ENCODE assay signal across 8 mouse cellular contexts in genomic region chr14:24500091-24500844, GRCm38 (mm10). TPM values are rescaled to one million over a fixed set of nuclear protein-coding genes. Genes with fewer than 3 reads are reported as not detected.
DNase-seq lines count a peak whose midpoint lies in the region; ATAC-seq lines count a peak whose summit lies in the region.

No protein-coding gene starts in this region.

- peak; percentile 65 for ATAC-seq in CD4-positive, CD25-positive, alpha-beta regulatory T cell, adult 4 months
- peak; percentile 74 for ATAC-seq in forebrain, embryonic 12.5 days (ENCODE audit: low FRiP score)
- peak; percentile 62 for ATAC-seq in heart, embryonic 16.5 days (replicated peaks; ENCODE audit: extremely low read depth, insufficient read depth, low FRiP score)
- peak; percentile 52 for ATAC-seq in liver, embryonic 11.5 days (replicated peaks; ENCODE audit: low FRiP score)
- peak; percentile 53; the same call in 1 of the 2 replicates for ATAC-seq in stomach, embryonic 15.5 days (ENCODE audit: insufficient read depth, low FRiP score, low read depth)

- H3K27ac ChIP-seq in forebrain, embryonic 12.5 days: peak overlapping the region; percentile 93
- peak overlapping the region; percentile 41; the same call in 1 of the 2 replicates for H3K27ac ChIP-seq in heart, embryonic 16.5 days (ENCODE audit: low read length)
- H3K27ac ChIP-seq in liver, embryonic 11.5 days (ENCODE audit: low read depth, low read length): no peak overlapping the region
- peak overlapping the region; percentile 66 for H3K27ac ChIP-seq in stomach, embryonic 15.5 days

- peaks cover 6% of the 10 kb centered on the region for H3K9me3 ChIP-seq in forebrain, embryonic 12.5 days
- no peaks in the 10 kb centered on the region; the same call in 1 of the 2 replicates for H3K9me3 ChIP-seq in heart, embryonic 16.5 days (replicated peaks; ENCODE audit: control insufficient read depth, low read length)
- no peaks in the 10 kb centered on the region for H3K9me3 ChIP-seq in liver, embryonic 11.5 days (ENCODE audit: control insufficient read depth, low read length)
- H3K9me3 ChIP-seq in stomach, embryonic 15.5 days: no peaks in the 10 kb centered on the region

- 20% methylated on average over 18 of the region's 18 CpGs for WGBS in forebrain, embryonic 12.5 days
- WGBS in heart, embryonic 16.5 days: 14% methylated on average over 18 of the region's 18 CpGs
- WGBS in liver, embryonic 11.5 days: 23% methylated on average over 18 of the region's 18 CpGs
- 20% methylated on average over 18 of the region's 18 CpGs for WGBS in stomach, embryonic 15.5 days

- H3K9ac ChIP-seq in forebrain, embryonic 12.5 days: peak overlapping the region; percentile 40
- peak overlapping the region; percentile 64 for H3K9ac ChIP-seq in heart, embryonic 16.5 days (ENCODE audit: low read length)
- 0 out of 2 replicates have a peak overlapping the region, but pooled peaks have one; percentile 2 for H3K9ac ChIP-seq in liver, embryonic 11.5 days (ENCODE audit: low read depth, low read length)
- H3K9ac ChIP-seq in stomach, embryonic 15.5 days: no peak overlapping the region

- H3K4me1 ChIP-seq in forebrain, embryonic 12.5 days: peaks cover 17% of the 10 kb centered on the region
- H3K4me1 ChIP-seq in heart, embryonic 16.5 days (ENCODE audit: control insufficient read depth, insufficient read depth, low read length): peaks cover 7% of the 10 kb centered on the region
- H3K4me1 ChIP-seq in liver, embryonic 11.5 days (replicated peaks; ENCODE audit: control insufficient read depth, insufficient read depth, low read length): peaks cover 3% of the 10 kb centered on the region; the same call in 1 of the 2 replicates
- H3K4me1 ChIP-seq in stomach, embryonic 15.5 days: no peaks in the 10 kb centered on the region

- peak; percentile 63 for DNase-seq in c-Kit-positive CD71-positive TER-119-negative erythroid progenitor cells, embryonic 14.5 days (ENCODE audit: low read depth)
- peak; percentile 83 for DNase-seq in kidney, postnatal 14 days
- DNase-seq in liver, embryonic 11.5 days (ENCODE audit: low spot score): peak; percentile 82
- DNase-seq in natural killer cell, adult 2 months (ENCODE audit: low spot score in 2 of 2): peak; percentile 32 to 51

- H3K36me3 ChIP-seq in forebrain, embryonic 12.5 days (replicated peaks): peaks cover 45% of the 10 kb centered on the region
- peaks cover 31% of the 10 kb centered on the region for H3K36me3 ChIP-seq in heart, embryonic 16.5 days (ENCODE audit: control insufficient read depth, insufficient read depth)
- peaks cover 29% of the 10 kb centered on the region for H3K36me3 ChIP-seq in liver, embryonic 11.5 days (ENCODE audit: control insufficient read depth, insufficient read depth, low read length)
- peaks cover 27% of the 10 kb centered on the region for H3K36me3 ChIP-seq in stomach, embryonic 15.5 days

- H3K27me3 ChIP-seq in forebrain, embryonic 12.5 days: no peaks in the 10 kb centered on the region
- no peaks in the 10 kb centered on the region for H3K27me3 ChIP-seq in heart, embryonic 16.5 days (ENCODE audit: control insufficient read depth, insufficient read depth, low read length)
- H3K27me3 ChIP-seq in liver, embryonic 11.5 days (replicated peaks; ENCODE audit: control insufficient read depth, insufficient read depth, low read length): no peaks in the 10 kb centered on the region
- H3K27me3 ChIP-seq in stomach, embryonic 15.5 days (replicated peaks): no peaks in the 10 kb centered on the region

- H3K4me2 ChIP-seq in forebrain, embryonic 12.5 days: peak overlapping the region; percentile 34; the same call in 1 of the 2 replicates
- peak overlapping the region; percentile 57 for H3K4me2 ChIP-seq in heart, embryonic 16.5 days (ENCODE audit: low read depth, low read length)
- no peak overlapping the region for H3K4me2 ChIP-seq in liver, embryonic 11.5 days
- peak overlapping the region; percentile 39 for H3K4me2 ChIP-seq in stomach, embryonic 15.5 days

- H3K4me3 ChIP-seq in forebrain, embryonic 12.5 days (replicated peaks): no peak overlapping the region
- peak overlapping the region; percentile 22; the same call in 1 of the 2 replicates for H3K4me3 ChIP-seq in heart, embryonic 16.5 days (ENCODE audit: low read length)
- no peak overlapping the region for H3K4me3 ChIP-seq in liver, embryonic 11.5 days (ENCODE audit: low read depth, low read length)
- H3K4me3 ChIP-seq in stomach, embryonic 15.5 days (replicated peaks): no peak overlapping the region

RNA-seq across cellular contexts. Expression of gene Rps24, which starts 13.3 kb away (rescaled TPM):
- polyA plus RNA-seq in CD4-positive, CD25-positive, alpha-beta regulatory T cell, adult 4 months (2017; shearing (Covaris generic)): 1,000 to 10,000 TPM; 1,796 to 2,807 TPM
- 998 and 1,043 TPM in 2 replicates for polyA plus RNA-seq in forebrain, embryonic 12.5 days (2016; fragmentation: Nextera tagmentation; extraction: Ambion mirVana)
- polyA plus RNA-seq in heart, embryonic 16.5 days (2015; fragmentation: Nextera tagmentation; extraction: Ambion mirVana): 463 and 565 TPM in 2 replicates
- polyA plus RNA-seq in liver, embryonic 11.5 days (2014; fragmentation: Nextera tagmentation; extraction: Ambion mirVana): 1,414 and 1,515 TPM in 2 replicates
- polyA plus RNA-seq in stomach, embryonic 15.5 days (2015; fragmentation: Nextera tagmentation; extraction: Ambion mirVana): 881 and 1,042 TPM in 2 replicates

RNA-seq across cellular contexts. Expression of gene Polr3a, which starts 13.4 kb away (rescaled TPM):
- 10 to 100 TPM; 18.4 to 26.3 TPM for polyA plus RNA-seq in CD4-positive, CD25-positive, alpha-beta regulatory T cell, adult 4 months (2017; shearing (Covaris generic))
- polyA plus RNA-seq in forebrain, embryonic 12.5 days (2016; fragmentation: Nextera tagmentation; extraction: Ambion mirVana): 19.3 and 21.3 TPM in 2 replicates
- 13.3 and 14.1 TPM in 2 replicates for polyA plus RNA-seq in heart, embryonic 16.5 days (2015; fragmentation: Nextera tagmentation; extraction: Ambion mirVana)
- 18.2 and 18.7 TPM in 2 replicates for polyA plus RNA-seq in liver, embryonic 11.5 days (2014; fragmentation: Nextera tagmentation; extraction: Ambion mirVana)
- polyA plus RNA-seq in stomach, embryonic 15.5 days (2015; fragmentation: Nextera tagmentation; extraction: Ambion mirVana): 15.3 and 19.3 TPM in 2 replicates
